Mouse (Mus musculus): ENCODE measurements around the gene P4ha2. TPM values are rescaled to one million over a fixed set of nuclear protein-coding genes. Genes with fewer than 3 reads are reported as not detected.

Gene P4ha2
- total RNA-seq (2015), result not detected in 2 replicates
- not detected in 2 replicates for total RNA-seq (2017)

GRCm38 (mm10) chr11:54100045-54100691 is at the start of gene P4ha2:
TSS of gene P4ha2 (plus strand) at chr11:54100095.
- no peak for ATAC-seq (ENCODE audit: poor library complexity, severe bottlenecking)

GRCm38 (mm10) chr11:54050205-54050604 is 49.7 kb upstream of the P4ha2 start:
- ATAC-seq (ENCODE audit: poor library complexity, severe bottlenecking), result no peak

GRCm38 (mm10) chr11:54051161-54051560 is 48.7 kb upstream of the P4ha2 start:
- ATAC-seq (ENCODE audit: poor library complexity, severe bottlenecking), result no peak

- ATAC-seq (ENCODE audit: poor library complexity, severe bottlenecking), result no peak
These were observed 47.8 kb upstream of the P4ha2 start for GRCm38 (mm10) chr11:54052128-54052527.

GRCm38 (mm10) chr11:54053090-54053489 is 46.8 kb upstream of the P4ha2 start:
- ATAC-seq (ENCODE audit: poor library complexity, severe bottlenecking), result no peak

- peak; percentile 70 for ATAC-seq (ENCODE audit: poor library complexity, severe bottlenecking)
These were observed 45.6 kb upstream of the P4ha2 start for GRCm38 (mm10) chr11:54054257-54054656.

- no peak for ATAC-seq (ENCODE audit: poor library complexity, severe bottlenecking)
These were observed 43.8 kb upstream of the P4ha2 start for GRCm38 (mm10) chr11:54056132-54056531.

GRCm38 (mm10) chr11:54057428-54057827 is 42.5 kb upstream of the P4ha2 start:
- no peak for ATAC-seq (ENCODE audit: poor library complexity, severe bottlenecking)

- ATAC-seq (ENCODE audit: poor library complexity, severe bottlenecking), result no peak
These were observed 41.8 kb upstream of the P4ha2 start for GRCm38 (mm10) chr11:54058056-54058617.

- no peak for ATAC-seq (ENCODE audit: poor library complexity, severe bottlenecking)
These were observed 41.3 kb upstream of the P4ha2 start for GRCm38 (mm10) chr11:54058643-54059042.

- ATAC-seq (ENCODE audit: poor library complexity, severe bottlenecking), result no peak
These were observed 40.4 kb upstream of the P4ha2 start for GRCm38 (mm10) chr11:54059526-54059925.

- ATAC-seq (ENCODE audit: poor library complexity, severe bottlenecking), result no peak
These were observed 39.6 kb upstream of the P4ha2 start for GRCm38 (mm10) chr11:54060316-54060715.

GRCm38 (mm10) chr11:54062086-54062752 is 37.7 kb upstream of the P4ha2 start:
- no peak for ATAC-seq (ENCODE audit: poor library complexity, severe bottlenecking)

- no peak for ATAC-seq (ENCODE audit: poor library complexity, severe bottlenecking)
These were observed 37.0 kb upstream of the P4ha2 start for GRCm38 (mm10) chr11:54062753-54063471.

GRCm38 (mm10) chr11:54063472-54063775 is 36.5 kb upstream of the P4ha2 start:
- ATAC-seq (ENCODE audit: poor library complexity, severe bottlenecking), result no peak

- no peak for ATAC-seq (ENCODE audit: poor library complexity, severe bottlenecking)
These were observed 35.4 kb upstream of the P4ha2 start for GRCm38 (mm10) chr11:54064412-54064978.

- no peak for ATAC-seq (ENCODE audit: poor library complexity, severe bottlenecking)
These were observed 34.6 kb upstream of the P4ha2 start for GRCm38 (mm10) chr11:54065106-54065914.

- no peak for ATAC-seq (ENCODE audit: poor library complexity, severe bottlenecking)
These were observed 34.0 kb upstream of the P4ha2 start for GRCm38 (mm10) chr11:54065915-54066178.

GRCm38 (mm10) chr11:54066400-54066799 is 33.5 kb upstream of the P4ha2 start:
- no peak for ATAC-seq (ENCODE audit: poor library complexity, severe bottlenecking)

- ATAC-seq (ENCODE audit: poor library complexity, severe bottlenecking), result no peak
These were observed 32.4 kb upstream of the P4ha2 start for GRCm38 (mm10) chr11:54067318-54067995.
